Mouse (Mus musculus) gastrocnemius, postnatal 14 days (tissue): ENCODE measurements around the gene Pcdh15. TPM values are rescaled to one million over a fixed set of nuclear protein-coding genes. Genes with fewer than 3 reads are reported as not detected.
A peak's percentile ranks its signal among the peaks of the same experiment; 100 is the strongest.

Experiments
- DNase-seq: peaks from one replicate; pipeline ENCODE4 v3.0.0; 2021; ENCODE audit warnings: mixed read lengths
- intact Hi-C: fragments of 180-260 bp; cut with DNase I; formaldehyde crosslinking; loops from one replicate; pipeline ENCODE4 v1.15.1; 2025; ENCODE audit warnings: low total_unique reads
- total RNA-seq, 2 experiments: library from RNA; stranded (reverse); gene quantifications; 2 replicates each; pipeline ENCODE4 v1.2.3; 2021

Pcdh15 gene
- total RNA-seq, 2 experiments from 2014 or later, result 0.08 to 0.31 TPM

DNA sequence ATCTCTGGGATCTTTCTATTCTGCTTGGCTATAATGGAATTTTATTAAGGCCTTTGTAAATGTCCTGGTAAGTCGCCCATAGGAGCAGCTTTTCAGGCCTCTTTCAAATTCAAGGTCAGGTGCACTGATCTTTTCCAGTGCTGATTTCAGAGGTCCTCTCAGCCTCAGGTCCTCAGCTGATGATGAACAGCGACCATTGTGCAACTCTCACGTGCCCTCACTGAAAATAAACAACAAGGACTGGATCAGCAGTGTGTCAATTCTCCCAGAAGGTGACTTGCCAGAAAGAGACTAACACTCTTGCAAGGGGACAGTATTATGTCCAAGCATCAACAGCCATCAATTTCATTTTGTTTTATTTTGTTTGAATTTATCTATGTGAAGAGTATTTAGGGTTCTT, 654.7 kb downstream of the Pcdh15 start:
- intact Hi-C loops, result no loop called here
- no peak for DNase-seq

- peak; percentile 47 for DNase-seq
Measured at GRCm38 (mm10) chr10:73782945-73783344, 683.8 kb downstream of the Pcdh15 start.

DNA sequence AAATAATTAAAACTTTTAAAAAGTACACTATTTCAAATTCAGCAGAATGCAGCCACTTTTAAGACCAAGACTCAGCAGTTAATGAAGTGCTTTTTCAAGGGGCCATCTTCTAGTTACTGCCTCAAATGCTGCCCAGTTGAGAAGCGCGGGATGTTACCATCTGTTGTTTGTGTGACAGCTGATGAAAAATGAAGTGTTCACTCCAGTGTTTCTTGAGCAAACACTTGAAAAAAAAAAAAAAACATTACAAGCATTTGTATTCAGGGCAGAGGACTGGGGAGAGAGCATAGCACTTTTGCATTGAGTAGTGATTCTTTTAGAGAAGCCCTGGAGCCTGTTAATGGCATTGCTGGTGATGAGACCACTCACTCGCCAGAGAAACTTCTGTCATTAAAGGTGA, 689.0 kb downstream of the Pcdh15 start:
- DNase-seq, result no peak
- intact Hi-C loops, result no loop called here

More at GRCm38 (mm10) chr10:73782945-73783344, 683.8 kb downstream of the Pcdh15 start:
- intact Hi-C loops, result no loop called here

- intact Hi-C loops, result no loop called here
Measured at GRCm38 (mm10) chr10:73805069-73805468, 705.9 kb downstream of the Pcdh15 start.

DNA sequence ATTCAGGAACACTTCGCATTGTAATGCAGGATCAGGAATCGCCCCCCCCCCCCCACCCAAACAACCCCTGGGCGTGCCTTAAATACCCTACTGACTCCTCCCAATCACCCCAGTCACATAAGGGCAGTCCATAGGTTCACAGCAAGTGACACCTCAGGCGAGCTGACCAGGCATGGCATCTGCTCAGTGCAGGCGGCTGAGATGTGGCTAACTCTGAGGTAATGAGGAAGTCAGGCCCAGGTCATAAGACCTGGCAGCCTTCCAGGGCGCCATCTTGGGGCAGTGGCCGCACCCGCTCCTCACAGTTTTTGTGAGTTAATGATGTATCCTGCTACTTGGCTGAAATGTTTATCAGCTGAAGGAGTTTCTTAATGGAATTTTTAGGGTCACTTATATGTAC, 713.2 kb downstream of the Pcdh15 start:
- no peak for DNase-seq
- intact Hi-C loops, result no loop called here

More at GRCm38 (mm10) chr10:73805069-73805468, 705.9 kb downstream of the Pcdh15 start:
- no peak for DNase-seq

GRCm38 (mm10) chr10:73821657-73822583, 722.8 kb downstream of the Pcdh15 start:
- intact Hi-C loops, result no loop called here
- no peak for DNase-seq

GRCm38 (mm10) chr10:73823214-73823613, 724.1 kb downstream of the Pcdh15 start:
- no peak for DNase-seq
- intact Hi-C loops, result no loop called here

GRCm38 (mm10) chr10:73826354-73826753, 727.2 kb downstream of the Pcdh15 start:
- DNase-seq, result no peak
- intact Hi-C loops, result no loop called here

DNA sequence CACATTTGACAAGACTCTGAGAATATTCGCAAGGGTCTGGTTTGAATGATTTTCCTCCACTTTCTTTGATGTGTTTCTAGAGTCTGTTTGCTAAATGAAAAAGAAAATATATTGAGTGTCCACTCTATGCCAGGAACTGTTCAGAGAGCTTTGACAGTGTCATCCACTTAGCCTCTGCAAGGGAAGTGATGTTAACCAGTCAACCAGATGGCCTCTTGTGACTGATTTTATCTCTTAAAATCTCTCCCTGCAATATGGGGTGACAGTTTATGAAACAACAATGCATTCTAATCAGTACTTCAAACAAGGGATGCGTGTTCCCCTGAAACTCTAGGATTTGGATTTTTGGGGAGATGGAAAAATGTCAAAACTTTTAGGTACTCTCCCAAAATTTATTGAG, 729.6 kb downstream of the Pcdh15 start:
- no peak for DNase-seq
- intact Hi-C loops, result no loop called here

DNA sequence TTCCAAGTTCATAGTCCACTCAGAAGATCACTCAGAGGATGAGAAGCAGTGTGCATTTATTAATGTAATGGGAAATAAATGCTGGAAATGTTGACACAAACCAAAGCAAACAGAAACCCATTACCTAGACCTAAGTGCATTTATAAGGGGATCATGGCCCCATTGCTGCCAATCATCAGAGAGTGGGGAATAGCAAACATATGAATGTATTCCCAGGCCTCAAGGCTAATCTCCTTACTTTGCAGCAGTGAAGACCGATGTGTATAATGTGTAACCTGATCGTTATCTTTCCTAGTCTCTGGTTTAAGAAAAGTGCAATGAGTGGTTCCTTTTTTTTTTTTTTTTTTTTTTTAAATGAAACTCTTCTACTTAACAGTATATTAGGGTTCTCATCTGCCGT, 745.9 kb downstream of the Pcdh15 start:
- DNase-seq, result no peak
- intact Hi-C loops, result no loop called here

GRCm38 (mm10) chr10:73862181-73862580, 763.0 kb downstream of the Pcdh15 start:
- DNase-seq, result no peak
- intact Hi-C loops, result no loop called here

DNA sequence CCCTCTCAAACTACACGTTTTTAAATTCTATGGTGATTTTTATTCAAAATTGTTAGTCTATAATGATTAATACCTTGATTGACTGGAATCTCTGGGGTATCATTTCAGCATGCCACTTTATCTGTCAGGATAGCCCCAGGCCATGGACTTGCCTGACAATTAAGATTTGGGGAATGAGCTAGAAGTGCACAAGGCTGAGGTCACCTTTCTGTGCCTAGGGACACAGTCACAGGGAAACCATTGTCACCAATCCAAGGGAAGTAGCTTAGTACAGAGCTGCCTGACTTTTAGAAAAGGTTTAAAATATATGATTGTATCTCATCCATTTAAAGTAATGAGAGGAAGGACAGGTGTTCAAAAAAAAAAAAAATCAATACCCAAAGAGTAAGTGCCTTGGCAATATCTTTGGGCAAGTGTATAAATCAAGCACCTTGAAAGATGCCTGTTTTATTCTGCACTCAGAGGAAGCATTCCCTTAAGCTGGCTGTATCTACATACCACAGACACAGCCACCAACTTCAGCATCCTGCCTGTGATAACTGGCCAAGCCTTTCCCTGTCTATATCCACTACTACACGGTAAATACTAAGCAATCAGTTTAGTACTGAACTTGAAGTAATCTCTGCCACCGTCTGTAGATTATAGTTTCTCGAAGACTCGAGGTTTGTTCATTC, 779.0 kb downstream of the Pcdh15 start:
- no peak for DNase-seq
- intact Hi-C loops, result no loop called here

DNA sequence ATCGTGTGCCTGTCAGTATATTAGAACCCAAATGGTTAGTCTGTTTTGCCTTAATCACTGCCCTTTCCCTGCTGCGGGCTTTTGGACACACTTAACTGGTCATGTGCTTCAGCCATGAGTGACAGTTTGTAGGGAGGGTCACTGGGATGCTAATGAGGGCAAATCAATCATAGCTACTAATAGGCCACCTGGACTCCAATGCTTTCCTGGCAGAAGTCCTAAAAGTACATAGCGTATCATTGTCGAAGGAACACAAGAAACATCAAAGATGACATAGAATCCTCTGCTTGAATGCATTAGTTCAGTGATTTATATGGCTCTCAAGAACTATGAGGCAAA, 779.6 kb downstream of the Pcdh15 start:
- no peak for DNase-seq
- intact Hi-C loops, result no loop called here

DNA sequence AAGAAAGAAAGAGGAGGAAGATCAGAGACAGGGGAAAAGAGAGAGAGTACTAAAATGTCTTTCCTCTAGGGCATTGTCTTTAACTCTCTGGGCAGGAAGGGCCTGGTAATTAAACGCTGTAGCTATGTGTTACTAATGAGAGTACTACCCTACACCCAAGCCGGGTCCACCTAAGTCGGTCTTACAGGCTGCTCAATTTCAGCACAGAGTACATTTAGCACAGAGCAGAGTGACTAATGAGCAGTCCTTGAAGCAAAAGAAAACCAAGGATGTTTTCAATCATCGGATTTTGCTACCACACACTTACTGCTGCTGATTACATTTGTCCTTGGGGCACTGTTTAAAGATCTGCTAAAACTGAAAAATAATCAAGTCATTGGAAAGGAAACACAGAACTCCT, 788.6 kb downstream of the Pcdh15 start:
- intact Hi-C loops, result no loop called here
- DNase-seq, result no peak

GRCm38 (mm10) chr10:73892251-73892650, 793.1 kb downstream of the Pcdh15 start:
- intact Hi-C loops, result no loop called here
- no peak for DNase-seq

- intact Hi-C loops, result no loop called here
- no peak for DNase-seq
Measured at GRCm38 (mm10) chr10:73896086-73896607, 797.0 kb downstream of the Pcdh15 start.

DNA sequence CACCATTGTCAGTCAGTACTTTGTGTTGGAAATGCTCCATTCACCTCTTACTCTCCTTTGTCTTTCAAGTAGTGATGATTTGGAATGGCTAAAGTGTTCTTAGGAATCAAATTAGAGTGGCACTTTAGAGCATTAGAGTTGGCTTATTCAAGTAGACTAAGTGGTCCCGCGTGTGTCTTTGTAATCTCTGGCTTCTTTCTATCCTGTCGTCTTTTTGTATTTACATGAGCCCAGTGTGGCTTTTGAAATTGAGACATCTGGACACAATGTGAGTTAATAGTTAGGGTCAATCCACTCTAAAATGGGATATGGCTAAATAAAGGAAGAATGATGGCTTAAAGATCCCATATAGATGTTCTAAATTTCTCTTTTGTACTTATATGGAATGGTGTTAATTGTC, 800.0 kb downstream of the Pcdh15 start:
- intact Hi-C loops, result no loop called here

GRCm38 (mm10) chr10:73907626-73908025, 808.5 kb downstream of the Pcdh15 start:
- DNase-seq, result no peak
- intact Hi-C loops, result no loop called here

More for the DNA sequence above, 800.0 kb downstream of the Pcdh15 start:
- no peak for DNase-seq

DNA sequence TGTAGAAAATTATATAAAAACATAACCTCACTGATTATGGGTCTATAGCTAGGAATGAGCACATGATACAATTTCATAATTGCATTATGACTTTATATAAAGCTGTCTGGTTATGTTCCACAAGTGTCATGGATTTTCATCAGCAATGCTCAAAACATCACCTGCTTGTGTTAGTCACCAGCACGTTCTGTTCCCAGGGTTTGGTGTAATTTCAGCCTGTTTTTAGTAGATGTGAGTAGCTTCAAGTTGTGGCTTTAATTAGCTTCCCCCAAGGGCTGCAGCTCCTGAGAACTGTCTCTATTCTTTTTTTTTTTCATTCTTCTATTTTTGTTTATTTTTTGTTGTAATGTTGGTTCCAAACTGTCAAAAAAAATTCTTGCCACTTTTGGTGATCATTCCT, 809.4 kb downstream of the Pcdh15 start:
- DNase-seq, result no peak
- intact Hi-C loops, result no loop called here

DNA sequence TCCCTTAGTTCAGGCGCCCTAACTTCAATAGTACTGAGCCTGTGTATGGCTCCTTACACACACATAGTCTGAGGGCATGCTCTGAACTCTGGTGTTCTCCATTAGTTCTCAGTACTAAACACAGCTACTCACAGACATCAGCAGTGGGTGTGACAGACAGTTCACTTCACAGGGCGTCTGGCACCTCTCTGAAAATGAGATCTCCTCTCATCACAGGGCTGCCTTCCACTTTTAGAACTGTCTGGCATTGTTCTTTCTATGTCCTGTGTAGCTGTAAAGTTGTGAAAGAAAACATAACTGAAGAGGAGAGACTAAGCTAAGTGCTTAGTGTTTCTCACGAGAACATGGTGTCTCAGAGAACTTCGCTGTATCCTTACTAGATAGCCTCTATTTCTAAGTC, 816.0 kb downstream of the Pcdh15 start:
- intact Hi-C loops, result no loop called here
- DNase-seq, result no peak

DNA sequence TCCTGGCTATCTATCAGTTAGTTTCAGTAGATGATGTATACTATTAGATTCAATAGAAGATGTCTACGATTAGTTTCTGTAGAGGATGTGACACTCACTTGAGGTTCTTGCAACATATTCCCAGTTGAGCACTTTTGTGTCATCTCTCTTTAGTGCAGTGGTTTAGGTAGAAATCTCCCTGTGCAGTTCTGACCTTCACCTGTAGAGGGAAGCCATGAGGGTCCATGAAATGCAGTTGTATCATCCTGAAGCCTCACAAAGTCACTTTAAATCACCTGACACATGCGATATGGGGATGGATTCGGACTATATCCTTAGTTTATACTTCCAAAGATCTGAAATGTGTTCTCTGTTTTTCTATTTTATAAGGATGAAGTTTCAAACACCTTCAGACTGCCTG, 822.4 kb downstream of the Pcdh15 start:
- intact Hi-C loops, result no loop called here
- no peak for DNase-seq
